Mouse (Mus musculus) lung, postnatal 14 days (tissue): ENCODE results near the gene Slc28a1.

Experiments used
- DNase-seq: peaks from one replicate; pipeline ENCODE4 v3.0.0; 2021

Gene Slc28a1

GRCm38 (mm10) chr7:81114555-81114954 is at the start of gene Slc28a1:
Slc28a1 (plus strand) TSS chr7:81114799.
- no peak for DNase-seq

GRCm38 (mm10) chr7:81066714-81067113 is 47.9 kb upstream of the Slc28a1 start:
- no peak for DNase-seq

- peak; percentile 75 for DNase-seq
Observed at GRCm38 (mm10) chr7:81072463-81072862, 42.1 kb upstream of the Slc28a1 start.

GRCm38 (mm10) chr7:81073273-81073672 is 41.3 kb upstream of the Slc28a1 start:
- DNase-seq: no peak

- no peak for DNase-seq
Observed at GRCm38 (mm10) chr7:81074546-81074945, 40.1 kb upstream of the Slc28a1 start.

GRCm38 (mm10) chr7:81075299-81075698 is 39.3 kb upstream of the Slc28a1 start:
- no peak for DNase-seq

GRCm38 (mm10) chr7:81075732-81076131 is 38.9 kb upstream of the Slc28a1 start:
- DNase-seq: no peak

GRCm38 (mm10) chr7:81077009-81077408 is 37.6 kb upstream of the Slc28a1 start:
- DNase-seq: no peak

- DNase-seq: no peak
Observed at GRCm38 (mm10) chr7:81078740-81079139, 35.9 kb upstream of the Slc28a1 start.

- no peak for DNase-seq
Observed at GRCm38 (mm10) chr7:81093420-81093965, 21.1 kb upstream of the Slc28a1 start.

- no peak for DNase-seq
Observed at GRCm38 (mm10) chr7:81094104-81094757, 20.4 kb upstream of the Slc28a1 start.

GRCm38 (mm10) chr7:81100341-81100740 is 14.3 kb upstream of the Slc28a1 start:
- DNase-seq: no peak

- no peak for DNase-seq
Observed at GRCm38 (mm10) chr7:81102854-81103253, 11.7 kb upstream of the Slc28a1 start.

- DNase-seq: no peak
Observed at GRCm38 (mm10) chr7:81105525-81105924, 9.1 kb upstream of the Slc28a1 start.

- DNase-seq: no peak
Observed at GRCm38 (mm10) chr7:81108226-81108625, 6.4 kb upstream of the Slc28a1 start.

GRCm38 (mm10) chr7:81109717-81110651 is 4.6 kb upstream of the Slc28a1 start:
- DNase-seq: peak; percentile 75

- no peak for DNase-seq
Observed at GRCm38 (mm10) chr7:81110791-81111190, 3.8 kb upstream of the Slc28a1 start.

- no peak for DNase-seq
Observed at GRCm38 (mm10) chr7:81111729-81112128, 2.9 kb upstream of the Slc28a1 start.

- peak; percentile 51 for DNase-seq
Observed at GRCm38 (mm10) chr7:81112686-81113360, 1.8 kb upstream of the Slc28a1 start.

- DNase-seq: no peak
Observed at GRCm38 (mm10) chr7:81121099-81121498, 6.5 kb downstream of the Slc28a1 start.

GRCm38 (mm10) chr7:81122808-81123207 is 8.2 kb downstream of the Slc28a1 start:
- DNase-seq: no peak

GRCm38 (mm10) chr7:81123553-81123952 is 9.0 kb downstream of the Slc28a1 start:
- DNase-seq: no peak

GRCm38 (mm10) chr7:81124773-81125172 is 10.2 kb downstream of the Slc28a1 start:
- DNase-seq: no peak
